Mouse (Mus musculus): Measurements from ENCODE around the gene 1700067K01Rik. TPM values are rescaled to one million over a fixed set of nuclear protein-coding genes. Genes with fewer than 3 reads are reported as not detected.
A peak's percentile ranks its signal among the peaks of the same experiment; 100 is the strongest.

The 1700067K01Rik gene
- total RNA-seq, 2 experiments from 2014 or later: not detected

DNA sequence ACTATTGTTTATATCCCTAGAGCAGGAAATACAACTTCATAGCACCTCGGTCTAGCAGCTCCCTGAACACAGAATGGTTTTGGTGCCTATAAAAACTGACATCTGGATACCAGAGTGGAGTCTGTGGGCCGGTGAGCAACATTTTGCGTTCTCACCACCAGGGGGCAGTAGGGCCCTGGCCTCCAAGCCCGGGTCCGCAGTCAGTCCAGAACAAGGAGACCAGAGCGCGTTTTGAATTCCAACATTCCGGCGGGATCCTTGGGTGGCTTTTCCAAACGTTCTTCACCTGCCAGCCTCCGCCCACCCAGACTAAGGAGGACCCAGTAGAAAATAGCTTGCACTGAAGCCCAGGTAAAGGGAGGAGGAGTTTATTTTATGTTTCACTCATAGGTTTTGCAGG is 8.6 kb downstream of the 1700067K01Rik start:
- intact Hi-C loops (cut with DNase I; ENCODE audit: low total_unique reads): no loop called here
- peak; percentile 87 for DNase-seq

DNA sequence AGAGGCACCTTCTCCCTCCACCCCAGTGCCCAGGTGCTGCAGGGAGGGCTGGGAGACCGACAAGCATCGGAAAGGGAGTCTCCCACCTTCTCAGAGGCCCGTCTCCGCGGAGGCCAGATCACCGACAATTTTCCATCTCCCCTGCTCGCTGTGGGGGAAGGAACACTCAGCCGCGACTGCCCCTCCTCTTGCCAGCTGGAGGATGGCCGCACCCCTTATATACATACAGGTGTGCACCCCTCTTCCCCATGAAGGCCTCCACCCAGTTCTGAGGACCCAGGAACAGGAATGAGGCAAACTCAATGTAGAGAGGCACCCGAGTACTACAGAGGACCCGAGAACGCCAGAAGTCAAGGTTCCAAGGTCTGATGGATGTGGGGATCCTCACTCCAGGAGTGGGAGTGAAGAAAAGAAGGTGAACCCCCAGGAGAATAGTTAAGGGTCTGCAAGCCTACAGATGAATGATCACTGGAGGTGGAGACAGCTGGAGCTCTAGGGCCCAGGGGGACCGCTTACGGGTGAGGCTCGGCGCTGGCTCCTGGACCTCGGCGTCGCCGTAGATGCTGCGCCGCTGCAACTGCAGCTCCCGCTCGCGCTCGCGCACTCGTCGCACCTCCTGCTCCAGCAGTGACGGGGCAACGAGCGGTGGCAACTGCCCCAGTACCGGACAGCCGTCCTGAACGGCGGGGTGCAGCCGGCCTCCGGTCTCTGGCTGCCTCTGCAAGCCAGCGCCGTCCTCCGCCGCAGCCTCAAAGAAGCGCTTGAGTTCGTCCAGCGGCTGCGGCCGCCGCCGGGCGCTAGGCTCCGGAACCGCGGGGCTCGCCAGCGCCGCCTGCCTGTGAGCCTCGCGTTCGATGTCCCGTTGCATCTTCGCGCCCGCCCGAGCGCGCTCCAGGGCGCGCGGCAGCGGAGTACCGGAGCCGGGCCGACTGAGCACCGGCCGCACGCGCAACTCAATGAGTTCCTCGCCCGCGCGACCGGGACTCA is 9.6 kb downstream of the 1700067K01Rik start:
- intact Hi-C loops (cut with DNase I; ENCODE audit: low total_unique reads): no loop called here
- peak; percentile 78 for DNase-seq

DNA sequence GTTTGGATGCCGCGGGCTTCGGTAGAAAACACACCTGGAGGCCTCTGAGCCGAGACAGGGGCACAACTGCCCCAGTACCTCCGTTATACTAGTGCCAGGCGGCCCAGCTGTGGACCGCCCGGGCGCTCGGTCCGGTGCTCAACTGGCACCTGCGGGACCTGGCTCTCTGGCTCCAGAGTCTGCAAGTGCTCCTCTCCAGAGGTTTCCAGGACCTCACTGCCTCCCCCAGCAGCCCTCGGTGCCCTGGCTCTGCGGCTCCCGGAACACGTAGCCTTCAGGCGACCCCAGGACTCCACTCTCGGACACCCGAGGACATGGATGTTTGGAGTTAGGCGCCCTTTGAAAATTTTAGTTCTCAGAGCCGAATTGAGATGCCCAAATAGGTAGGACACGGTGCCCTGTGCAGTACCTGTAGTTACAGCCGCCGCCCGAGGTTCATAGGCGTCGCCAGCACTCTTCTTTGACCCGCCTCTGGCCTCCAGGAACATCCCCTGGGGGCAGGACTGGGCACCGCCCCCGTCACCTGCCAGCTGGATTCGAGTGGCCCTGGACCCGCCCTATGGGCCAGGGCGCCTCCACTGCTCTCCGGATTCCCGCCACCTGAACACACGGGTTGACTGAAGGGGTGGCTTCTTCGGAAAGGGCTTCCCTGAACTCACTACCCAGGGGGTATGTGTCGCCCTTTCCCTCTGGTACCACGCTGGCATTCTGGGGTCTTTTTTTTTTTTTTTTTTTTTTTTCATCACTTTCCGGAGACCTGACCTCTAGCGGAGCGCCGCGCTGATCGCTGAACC is 10.6 kb downstream of the 1700067K01Rik start, which contains the start of gene 2210011C24Rik:
TSS of gene 2210011C24Rik (minus strand) at position 467 of the 794 bp plus-strand sequence.
- intact Hi-C loops (cut with DNase I; ENCODE audit: low total_unique reads): no loop called here

DNA sequence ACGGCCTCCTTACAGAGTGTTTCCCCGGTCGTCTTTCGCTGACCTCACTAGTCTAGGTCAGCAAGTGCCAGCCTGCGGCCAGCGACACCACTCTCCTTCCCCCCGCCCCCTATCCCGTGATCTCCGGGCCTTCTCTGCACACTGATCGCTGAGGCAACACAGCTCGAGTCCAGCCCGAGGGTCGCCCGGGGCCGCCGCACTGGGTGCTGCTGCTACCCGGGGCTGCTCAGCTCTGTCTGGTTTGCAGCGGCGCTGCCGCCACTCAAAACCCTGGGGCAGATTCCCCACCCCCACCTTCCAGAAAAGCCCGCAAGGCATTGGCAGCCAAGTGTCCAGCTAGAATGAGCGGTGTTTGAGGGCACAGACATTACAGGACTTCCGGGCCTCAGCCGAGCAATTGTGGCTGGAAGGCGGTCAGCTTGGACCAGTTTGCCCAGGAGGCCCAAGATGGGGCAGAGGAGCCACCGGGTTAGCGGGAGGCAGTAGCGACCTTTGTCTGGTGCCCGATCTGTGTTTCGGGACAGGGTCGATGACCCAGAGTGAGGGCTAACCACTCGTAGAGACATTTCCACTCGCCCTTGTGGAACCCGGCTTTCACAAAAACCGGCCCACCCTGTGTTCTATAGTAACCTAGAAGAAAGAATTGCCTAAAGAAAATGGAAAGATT is 11.3 kb downstream of the 1700067K01Rik start:
- no peak for DNase-seq
- intact Hi-C loops (cut with DNase I; ENCODE audit: low total_unique reads): no loop called here

More for the DNA sequence above, 10.6 kb downstream of the 1700067K01Rik start, which contains the start of gene 2210011C24Rik:
- no peak for DNase-seq

DNA sequence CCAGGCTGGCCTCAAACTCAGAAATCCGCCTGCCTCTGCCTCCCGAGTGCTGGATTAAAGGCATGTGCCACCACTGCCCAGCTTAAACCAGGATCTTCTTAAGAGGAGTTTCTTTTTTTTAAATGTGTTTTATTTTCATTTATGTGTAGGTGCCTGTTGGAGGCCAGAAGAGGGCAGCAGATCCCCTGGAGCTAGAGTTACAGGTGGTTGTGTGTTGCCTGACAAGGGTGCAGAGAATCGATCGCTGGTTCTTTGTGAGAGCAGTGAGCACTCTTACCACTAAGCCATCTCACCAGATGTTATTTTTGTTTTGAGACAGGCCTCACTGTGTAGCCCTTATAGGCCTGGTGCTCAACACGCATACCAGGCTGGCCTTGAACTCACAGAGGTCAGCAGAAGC is 14.5 kb downstream of the 1700067K01Rik start:
- intact Hi-C loops (cut with DNase I; ENCODE audit: low total_unique reads): no loop called here
- DNase-seq: no peak

DNA sequence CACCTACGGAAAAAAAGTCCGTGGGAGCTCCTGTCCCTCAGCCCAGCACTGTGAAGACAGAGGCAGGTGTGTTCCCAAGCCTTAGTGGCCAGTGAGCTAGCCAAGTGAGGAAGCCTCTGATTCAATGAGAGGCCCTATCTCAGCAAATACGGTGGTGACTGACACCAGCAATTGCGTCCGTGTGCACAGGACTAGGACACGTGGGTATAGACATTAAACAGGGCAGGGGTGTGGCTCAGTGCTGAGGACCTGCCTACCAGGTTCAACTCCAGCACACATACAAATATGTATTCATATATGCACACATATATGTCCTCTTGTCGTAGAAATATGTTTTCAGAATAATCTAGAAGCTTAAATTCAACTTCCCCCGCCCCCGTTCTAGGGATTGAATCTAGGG is 18.4 kb downstream of the 1700067K01Rik start:
- no peak for DNase-seq
- intact Hi-C loops (cut with DNase I; ENCODE audit: low total_unique reads): no loop called here

DNA sequence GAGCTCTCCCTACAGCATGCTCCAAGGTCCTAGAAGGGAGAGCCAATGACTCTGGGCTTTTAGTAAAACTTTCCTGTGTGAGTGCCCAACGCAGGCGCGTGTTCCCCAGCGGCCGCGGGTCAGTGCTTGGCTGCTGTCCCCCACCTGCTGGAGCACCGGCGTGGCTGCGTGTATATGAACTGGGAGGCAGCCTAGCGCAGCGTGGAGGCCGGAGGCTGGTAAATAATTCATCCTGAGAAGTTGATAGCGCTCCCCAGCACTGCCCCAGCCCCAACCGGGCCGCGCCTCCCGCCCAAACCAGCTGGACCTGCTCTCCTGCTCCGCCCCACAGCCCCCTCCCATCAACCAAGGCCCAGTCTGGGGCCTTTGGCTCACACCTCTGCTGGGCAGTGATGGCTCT is 19.8 kb downstream of the 1700067K01Rik start, which contains the start of gene Palm3:
TSS of gene Palm3 (plus strand) at position 376 of the 400 bp plus-strand sequence.
- DNase-seq: no peak
- intact Hi-C loops (cut with DNase I; ENCODE audit: low total_unique reads): no loop called here

DNA sequence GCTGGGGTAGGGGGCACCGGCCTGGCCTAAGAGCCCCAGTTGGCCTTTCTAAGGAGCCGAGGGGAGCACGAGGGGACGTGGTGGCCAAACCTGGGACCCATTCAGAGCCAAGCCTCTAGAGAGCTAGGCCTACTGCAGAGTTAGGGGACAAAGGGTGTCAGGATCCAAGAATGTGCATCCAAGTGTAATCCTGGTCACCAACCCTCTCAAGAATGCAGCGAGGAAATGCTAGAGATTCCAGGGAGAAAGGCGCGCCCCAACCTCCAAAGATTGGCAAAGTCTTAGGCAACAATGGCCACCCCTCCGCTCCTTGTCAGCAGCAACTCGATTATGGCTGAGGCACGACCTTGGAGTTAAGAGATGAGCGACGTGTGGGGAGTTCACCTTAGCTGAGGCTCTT is 20.3 kb downstream of the 1700067K01Rik start:
- intact Hi-C loops (cut with DNase I; ENCODE audit: low total_unique reads): no loop called here
- DNase-seq: no peak

DNA sequence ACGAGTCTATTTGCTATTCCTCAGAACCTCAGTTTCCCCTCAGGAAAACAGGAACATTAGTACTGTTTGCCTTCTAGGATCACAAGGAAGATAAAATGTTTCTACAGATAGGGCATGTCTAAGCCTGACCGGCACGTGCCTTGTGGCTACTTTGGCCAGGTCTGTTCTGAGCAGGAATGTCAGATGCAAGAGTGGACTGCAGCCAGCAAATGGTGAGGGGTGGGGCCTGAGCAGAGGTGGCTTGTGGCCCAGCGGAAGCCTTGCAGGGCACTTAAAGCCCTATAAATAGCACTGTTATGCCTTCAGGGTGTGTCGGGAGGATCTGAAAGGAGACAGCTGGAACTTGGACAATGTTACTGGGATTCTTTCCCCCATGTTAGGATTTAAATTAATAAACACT is 21.8 kb downstream of the 1700067K01Rik start:
- DNase-seq: peak; percentile 70
- intact Hi-C loops (cut with DNase I; ENCODE audit: low total_unique reads): no loop called here

DNA sequence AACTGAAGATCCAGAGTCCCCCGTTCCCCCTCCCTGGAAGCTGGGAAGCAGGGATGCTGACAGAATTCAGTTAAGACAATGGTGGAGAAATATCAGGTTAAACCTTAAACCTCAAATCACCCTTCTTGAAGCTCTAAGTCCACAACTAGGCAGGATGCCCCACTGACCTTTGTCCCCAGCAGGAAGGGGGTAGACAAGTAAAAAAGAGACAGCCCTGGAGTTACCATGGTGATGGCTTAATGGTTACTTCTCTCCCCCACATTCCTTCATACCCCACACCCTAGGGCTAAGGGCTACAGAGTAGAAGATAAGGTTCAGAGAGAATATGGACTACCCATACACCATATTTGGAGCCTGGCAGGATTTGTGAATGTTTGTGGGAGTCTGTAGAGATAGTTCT is 22.3 kb downstream of the 1700067K01Rik start:
- intact Hi-C loops (cut with DNase I; ENCODE audit: low total_unique reads): no loop called here
- DNase-seq: no peak

DNA sequence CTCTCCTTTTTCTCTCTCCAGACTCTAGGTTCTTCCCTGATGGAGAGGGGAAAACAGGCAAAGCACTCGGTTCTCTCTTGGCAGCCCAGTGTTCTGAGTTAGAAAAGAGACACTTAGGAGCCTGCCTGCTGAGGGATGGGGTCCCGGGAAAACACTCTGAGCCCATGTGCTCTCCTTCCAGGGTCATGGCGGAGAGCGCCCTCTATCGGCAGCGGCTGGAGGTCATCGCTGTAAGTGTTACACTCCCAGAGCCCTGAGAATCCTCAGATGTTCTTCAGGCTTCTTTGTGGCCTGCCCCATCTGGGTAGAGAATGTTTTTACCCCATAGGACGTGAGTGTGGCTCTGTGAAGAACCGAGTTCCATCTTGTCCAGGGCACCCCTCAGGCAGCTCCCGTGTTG is 22.9 kb downstream of the 1700067K01Rik start:
- intact Hi-C loops (cut with DNase I; ENCODE audit: low total_unique reads): no loop called here
- peak; percentile 64 for DNase-seq

DNA sequence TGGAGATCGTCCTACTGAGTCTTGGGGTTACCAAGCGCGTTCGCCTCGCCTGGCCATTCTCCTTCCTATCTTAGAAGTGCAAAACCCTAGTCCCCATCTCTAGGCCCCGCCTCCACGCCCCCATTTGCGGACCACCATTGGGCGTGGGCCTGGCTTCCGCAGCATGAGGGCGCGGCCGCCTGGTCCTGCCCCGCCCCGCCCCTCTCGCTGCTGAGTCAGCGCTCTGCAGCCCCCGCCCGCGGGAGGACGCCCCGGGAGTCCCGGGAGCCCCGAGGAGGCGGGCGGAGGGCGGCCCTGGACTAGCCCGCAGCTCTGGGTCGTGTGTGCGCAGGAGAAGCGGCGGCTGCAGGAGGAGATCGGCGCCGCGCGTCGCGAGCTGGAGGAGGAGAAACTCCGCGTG is 24.6 kb downstream of the 1700067K01Rik start:
- peak; percentile 71 for DNase-seq

DNA sequence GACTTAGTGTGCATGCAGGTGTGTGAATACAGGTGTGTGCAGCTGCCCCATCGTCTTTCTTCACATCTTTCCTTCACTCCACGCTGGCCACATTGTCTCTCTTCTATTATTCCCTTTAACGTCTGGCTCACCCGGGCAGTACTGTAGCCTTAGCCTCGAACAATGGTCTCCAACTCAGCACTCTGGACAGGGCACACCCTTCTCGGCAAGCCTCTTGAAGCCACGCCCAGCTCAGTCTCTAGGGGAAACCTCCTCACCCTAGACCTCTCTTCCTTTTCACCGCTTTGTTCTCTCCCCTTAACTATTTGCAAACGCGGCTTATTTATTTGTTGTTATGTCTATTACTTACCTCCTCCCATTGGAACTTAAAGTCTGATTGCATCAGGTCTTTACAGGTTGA is 26.1 kb downstream of the 1700067K01Rik start:
- no peak for DNase-seq
- intact Hi-C loops (cut with DNase I; ENCODE audit: low total_unique reads): no loop called here

More for the DNA sequence above, 24.6 kb downstream of the 1700067K01Rik start:
- intact Hi-C loops (cut with DNase I; ENCODE audit: low total_unique reads): no loop called here

DNA sequence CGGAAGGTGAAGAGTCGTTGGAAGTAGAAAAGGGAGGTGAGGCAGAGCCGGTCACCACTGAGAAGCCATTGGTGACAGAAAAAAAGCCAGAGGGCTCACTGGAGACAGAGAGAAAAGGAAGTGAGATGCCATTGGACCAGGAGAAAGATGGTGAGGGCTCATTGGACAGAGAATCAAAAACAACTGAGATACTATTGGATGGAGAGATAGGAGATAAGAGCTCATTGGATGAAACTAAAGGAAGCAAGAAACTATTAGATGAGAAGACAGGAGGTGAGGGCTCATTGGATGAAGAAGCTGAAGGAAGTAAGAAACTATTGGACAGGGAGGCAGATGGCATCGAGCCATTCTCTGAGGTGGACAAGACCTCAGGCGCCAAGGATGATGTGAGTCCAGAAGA is 28.0 kb downstream of the 1700067K01Rik start:
- DNase-seq: no peak
- intact Hi-C loops (cut with DNase I; ENCODE audit: low total_unique reads): no loop called here

DNA sequence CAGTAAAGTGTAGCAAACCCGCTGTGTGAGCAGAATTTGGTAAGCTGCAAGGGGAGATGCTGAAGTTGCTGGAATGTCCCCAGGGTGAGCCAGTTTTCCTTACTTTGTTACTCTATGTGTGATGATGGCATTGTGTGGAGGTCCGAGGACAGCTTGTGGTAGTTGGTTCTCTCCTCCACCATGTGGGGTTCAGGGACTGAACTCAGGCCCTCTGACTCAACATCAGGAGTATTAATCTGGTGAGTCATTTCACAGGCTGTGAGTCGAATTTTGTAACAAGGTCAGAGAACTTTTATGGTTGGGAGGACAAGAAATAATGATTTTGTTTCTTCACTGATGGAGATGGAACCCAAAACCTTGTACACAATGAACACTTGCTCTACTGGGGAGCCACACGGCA is 31.5 kb downstream of the 1700067K01Rik start:
- intact Hi-C loops (cut with DNase I; ENCODE audit: low total_unique reads): no loop called here
- no peak for DNase-seq

DNA sequence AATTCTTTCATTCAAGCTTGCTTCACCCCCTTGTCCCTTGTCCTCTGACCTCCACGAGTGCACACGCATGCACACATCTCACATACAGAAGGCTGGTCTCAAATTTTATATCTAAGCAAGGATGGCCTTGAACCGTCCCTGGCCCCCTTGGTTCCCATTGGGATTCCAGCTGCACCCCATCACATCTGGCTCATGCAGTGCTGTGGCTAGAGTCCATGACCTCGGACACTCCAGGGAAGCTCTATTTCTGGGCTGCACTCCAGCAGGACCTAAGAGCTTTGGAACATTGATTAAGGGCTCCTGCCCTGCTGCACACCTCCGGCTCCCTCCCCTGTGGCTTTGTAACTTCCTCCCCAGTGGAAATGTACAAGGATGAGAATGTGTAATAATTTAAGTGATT is 36.7 kb downstream of the 1700067K01Rik start:
- intact Hi-C loops (cut with DNase I; ENCODE audit: low total_unique reads): no loop called here
- DNase-seq: peak; percentile 32

DNA sequence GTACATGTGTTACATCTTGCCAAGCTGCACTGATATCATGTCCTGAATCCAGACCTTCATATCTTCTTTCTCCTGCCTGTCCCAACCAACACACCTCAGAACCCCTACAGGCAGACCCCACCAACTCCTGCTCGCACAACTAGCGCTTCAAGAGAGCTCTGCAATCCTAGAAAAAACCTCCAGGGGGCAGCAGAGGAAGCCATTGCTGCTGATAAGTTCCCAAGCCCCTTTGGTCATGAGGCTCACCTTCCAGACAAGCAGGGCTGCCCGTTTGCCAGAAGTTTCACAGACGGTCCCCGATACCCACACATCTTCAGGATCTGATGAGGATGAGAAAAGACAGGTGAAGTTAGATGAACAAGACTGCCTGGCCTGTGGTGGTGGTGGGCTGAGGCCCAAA is 37.7 kb downstream of the 1700067K01Rik start:
- DNase-seq: peak; percentile 70
- intact Hi-C loops (cut with DNase I; ENCODE audit: low total_unique reads): no loop called here

DNA sequence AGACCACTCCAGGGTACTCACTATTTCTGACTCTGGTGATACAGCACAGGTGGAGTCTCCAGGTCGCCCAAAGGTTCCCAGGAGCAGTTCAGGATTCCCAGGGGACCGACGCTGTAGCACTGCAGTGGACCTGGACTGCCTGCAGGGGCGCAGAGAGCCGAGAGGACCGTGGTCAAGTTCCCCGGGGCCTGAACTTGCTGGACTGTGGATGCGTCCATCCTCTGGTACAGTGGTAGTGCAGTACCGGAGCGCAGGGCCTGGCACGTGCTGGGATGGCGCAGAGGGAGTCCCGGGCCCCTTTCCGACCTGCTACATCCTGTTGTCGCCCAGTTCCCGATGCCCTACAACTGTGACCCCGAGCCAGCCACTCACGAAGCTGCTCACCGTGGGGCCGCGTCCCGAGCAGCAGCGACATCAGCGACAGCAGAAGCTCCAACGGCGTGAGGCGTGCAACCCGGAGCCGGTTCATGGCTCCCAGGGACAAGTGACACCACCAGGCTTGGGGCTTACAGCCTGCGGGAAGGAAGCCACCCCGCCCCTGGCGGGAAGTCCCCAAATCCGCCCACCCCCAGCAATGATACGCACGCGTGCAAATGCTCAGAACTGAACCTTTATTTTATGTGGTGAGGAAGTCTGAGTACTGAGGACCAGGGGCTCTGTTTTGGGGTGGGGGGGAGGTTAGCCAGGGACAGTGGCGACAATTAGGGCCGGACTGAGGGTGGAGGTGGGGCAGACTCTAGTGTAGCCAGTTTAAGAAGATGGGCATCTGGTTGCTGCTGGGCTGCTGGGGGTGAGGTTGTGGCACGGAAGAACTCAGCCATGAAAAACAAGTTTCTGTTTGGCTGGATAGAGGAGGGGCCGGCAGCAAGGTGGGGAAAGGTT is 41.0 kb downstream of the 1700067K01Rik start, which contains the start of gene Il27ra:
TSS of gene Il27ra (minus strand) at position 524 of the 882 bp plus-strand sequence.
- peak; percentile 78 for DNase-seq
- intact Hi-C loops (cut with DNase I; ENCODE audit: low total_unique reads): loop anchor here (10.0 kb wide), 1 partner anchor 132 kb away; no protein-coding TSS in a partner anchor

All from gastrocnemius, postnatal 14 days (tissue).